Mouse (Mus musculus) lung, embryonic 14.5 days (tissue): Measurements from ENCODE around the gene Bcl11a. TPM values are rescaled to one million over a fixed set of nuclear protein-coding genes. Genes with fewer than 3 reads are reported as not detected.
A peak's percentile ranks its signal among the peaks of the same experiment; 100 is the strongest.

Experiments
- ATAC-seq: fragments of 200-750 bp; cut with Nextera tagmentation; 2 replicates; pipeline ENCODE4 v1.8.0; 2017; ENCODE audit warnings: mild to moderate bottlenecking, moderate TSS enrichment, moderate library complexity; ENCODE audit not compliant: insufficient read depth
- DNase-seq: peaks from one replicate; pipeline ENCODE4 v3.0.0-alpha.2; 2015
- H3K27ac ChIP-seq: fragments of 300-500 bp; sonication (generic); 2 replicates; pipeline ENCODE4 v1.5.1; 2014; ENCODE audit warnings: low read depth, mild to moderate bottlenecking, moderate library complexity
- H3K27me3 ChIP-seq: fragments of 300-500 bp; sonication (generic); 2 replicates; pipeline ENCODE4 v1.6.1; 2014; ENCODE audit warnings: low read length, control low read depth; ENCODE audit not compliant: insufficient read depth
- H3K36me3 ChIP-seq: fragments of 300-500 bp; sonication (generic); 2 replicates; pipeline ENCODE4 v1.6.1; 2014; ENCODE audit warnings: control low read depth; ENCODE audit not compliant: insufficient read depth
- H3K4me1 ChIP-seq: fragments of 300-500 bp; sonication (generic); 2 replicates; pipeline ENCODE4 v1.6.1; 2014; ENCODE audit warnings: antibody characterized with exemption, control low read depth; ENCODE audit not compliant: insufficient read depth
- H3K4me2 ChIP-seq: fragments of 300-500 bp; sonication (generic); 2 replicates; pipeline ENCODE4 v1.6.1; 2014; ENCODE audit warnings: mild to moderate bottlenecking
- H3K4me3 ChIP-seq: fragments of 300-500 bp; sonication (generic); 2 replicates; pipeline ENCODE4 v1.5.1; 2014; ENCODE audit warnings: low read depth, low read length
- H3K9ac ChIP-seq: fragments of 300-500 bp; sonication (generic); 2 replicates; pipeline ENCODE4 v1.6.1; 2014
- H3K9me3 ChIP-seq: fragments of 300-500 bp; sonication (generic); 2 replicates; pipeline ENCODE4 v1.6.1; 2016; ENCODE audit warnings: low read depth, low read length, control low read depth
- CTCF ChIP-seq: IDR thresholded peaks from 2 replicates; pipeline ENCODE4 v1.5.1; 2016; ENCODE audit warnings: antibody characterized with exemption, low read depth
- WGBS: fragments of 180-500 bp; shearing (Covaris S2); extraction: QIAGEN DNeasy Blood & Tissue Kit; methylation state at CpG from one replicate; pipeline ENCODE4 v1.1.7; 2014; 5-methylcytosine and 5-hydroxymethylcytosine counted together
- polyA plus RNA-seq: library from polyadenylated mRNA; unstranded; fragments of >200 nt; fragmentation: Nextera tagmentation; extraction: Ambion mirVana; gene quantifications from 2 replicates; pipeline ENCODE4 v1.2.1, GENCODE M21; 2014

The Bcl11a gene
- polyA plus RNA-seq, 1 experiment from 2014 or later, result 21.1 TPM

DNA sequence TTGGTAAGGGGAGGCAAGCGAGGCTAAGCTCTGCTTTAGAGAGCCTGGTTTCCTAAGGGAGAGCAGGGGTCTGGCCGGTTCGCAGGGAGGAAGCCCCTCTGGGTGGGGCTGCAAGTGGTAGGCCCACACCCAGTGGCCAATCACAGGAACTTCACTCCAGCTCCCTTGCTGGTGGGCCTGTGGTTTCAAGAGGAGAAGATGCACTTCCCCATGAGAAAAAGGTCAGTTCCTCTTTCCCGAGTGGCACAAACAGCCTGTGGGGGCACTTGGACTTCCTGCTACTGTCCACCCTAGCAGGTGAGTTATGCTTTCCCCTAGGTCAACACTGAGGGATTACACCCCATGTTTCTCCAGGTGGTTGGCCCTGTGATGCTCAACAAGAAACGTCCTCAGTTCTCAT, 107.1 kb downstream of the Bcl11a start:
- H3K36me3 ChIP-seq, result no peaks in the 10 kb centered on the region
- ATAC-seq, result no peak

DNA sequence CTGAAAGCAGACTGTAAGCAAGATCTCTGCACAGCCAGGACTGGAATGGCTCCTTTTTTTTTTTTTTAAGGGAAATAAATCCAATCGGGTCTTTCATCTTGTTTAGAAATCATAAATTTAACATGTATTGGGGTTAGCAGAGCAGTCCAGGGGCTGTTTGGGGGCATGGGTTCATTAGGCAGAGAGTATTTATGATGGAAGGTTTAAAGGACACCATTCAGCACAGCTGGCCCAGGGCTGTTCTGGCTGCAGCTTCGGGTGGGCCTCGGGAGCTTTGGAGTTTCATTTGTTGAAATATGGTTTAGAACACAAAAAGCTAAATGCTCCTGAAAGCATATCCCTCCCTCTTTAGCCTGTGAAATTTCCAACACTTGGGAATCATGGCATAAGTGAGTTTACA, 112.6 kb downstream of the Bcl11a start:
- DNase-seq, result no peak

More for the DNA sequence above, 107.1 kb downstream of the Bcl11a start:
- Histone ChIP-seq H3K9me3 (no peaks in the 10 kb centered on the region), H3K4me2 (no peak overlapping the region), H3K4me3 (no peak overlapping the region), H3K9ac (no peak overlapping the region), H3K4me1 (no peaks in the 10 kb centered on the region), H3K27me3 (no peaks in the 10 kb centered on the region), H3K27ac (no peak overlapping the region)
- no peak for DNase-seq
- WGBS, result 55% methylated on average over 5 of the region's 5 CpGs
- peak; percentile 14; the same call in 1 of the 2 replicates for TF ChIP-seq CTCF

DNA sequence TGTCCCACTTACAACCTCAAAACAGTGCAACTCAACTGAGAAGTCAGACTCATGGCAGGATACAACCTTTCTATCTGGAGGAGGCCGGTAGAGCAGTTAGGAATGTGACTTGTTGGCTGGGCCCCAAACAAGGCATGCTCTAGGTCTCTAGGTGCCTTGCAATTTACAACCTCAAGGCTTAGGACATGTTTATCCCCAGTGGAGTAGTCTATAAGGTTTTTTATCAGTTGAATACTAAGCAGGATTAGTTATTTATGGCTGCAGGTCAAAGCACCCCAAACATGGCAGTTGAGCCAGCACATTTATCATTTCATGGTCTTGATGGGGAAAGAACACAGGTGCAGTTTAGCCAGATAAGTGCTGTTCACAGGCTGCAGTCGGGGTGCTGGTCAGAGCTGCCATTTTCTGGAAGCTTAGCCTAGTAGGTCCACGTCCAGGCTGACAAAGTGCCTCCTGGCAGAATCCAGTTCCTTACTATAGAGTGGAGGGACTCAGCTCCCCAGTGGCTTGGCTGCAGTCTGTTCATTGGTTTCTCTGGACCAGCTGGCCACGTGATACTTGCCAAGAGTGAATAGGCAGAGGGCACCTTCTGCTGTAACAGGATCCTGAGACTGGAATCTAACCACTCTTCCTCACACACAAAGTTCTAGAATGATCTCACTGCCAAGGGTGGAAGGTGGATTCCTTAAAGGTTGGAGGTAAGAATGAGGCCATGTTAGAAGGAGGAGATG, 118.8 kb downstream of the Bcl11a start:
- TF ChIP-seq CTCF, result no peak
- 69% methylated on average over 4 of the region's 4 CpGs for WGBS
- Histone ChIP-seq H3K4me3 (no peak overlapping the region), H3K9ac (no peak overlapping the region), H3K9me3 (no peaks in the 10 kb centered on the region), H3K27me3 (no peaks in the 10 kb centered on the region), H3K27ac (no peak overlapping the region), H3K36me3 (no peaks in the 10 kb centered on the region), H3K4me2 (no peak overlapping the region), H3K4me1 (no peaks in the 10 kb centered on the region)
- DNase-seq, result no peak
- ATAC-seq, result no peak

More for the DNA sequence above, 112.6 kb downstream of the Bcl11a start:
- TF ChIP-seq CTCF, result no peak
- no peak for ATAC-seq
- H3K4me1 ChIP-seq, result no peaks in the 10 kb centered on the region
- no peak overlapping the region for H3K9ac ChIP-seq
- H3K27ac ChIP-seq, result no peak overlapping the region
- 61% methylated on average over 3 of the region's 3 CpGs for WGBS
- no peaks in the 10 kb centered on the region for H3K9me3 ChIP-seq
- no peaks in the 10 kb centered on the region for H3K27me3 ChIP-seq
- H3K4me2 ChIP-seq, result no peak overlapping the region
- H3K4me3 ChIP-seq, result no peak overlapping the region
- H3K36me3 ChIP-seq, result no peaks in the 10 kb centered on the region

DNA sequence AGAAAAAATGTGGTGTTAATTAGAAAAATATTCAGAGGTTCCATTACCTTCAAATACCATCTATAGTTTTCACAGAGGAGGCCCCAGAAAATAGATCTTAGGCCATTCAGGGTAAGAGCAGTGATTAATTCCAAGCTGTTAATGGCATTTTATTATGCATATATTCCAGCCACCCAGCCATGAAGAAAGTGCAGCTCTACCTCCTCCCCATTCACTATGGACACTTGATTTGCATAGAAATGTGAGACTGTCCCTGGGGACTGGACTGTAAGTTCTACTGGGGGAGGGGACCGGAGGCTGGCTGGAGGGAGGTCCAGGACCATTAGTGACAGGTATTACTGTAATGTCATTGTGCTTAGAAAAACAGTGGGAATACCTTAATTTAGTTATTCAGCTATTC, 119.6 kb downstream of the Bcl11a start:
- Histone ChIP-seq H3K4me1 (peaks cover 4% of the 10 kb centered on the region; the same call in 1 of the 2 replicates), H3K9ac (no peak overlapping the region), H3K27me3 (no peaks in the 10 kb centered on the region), H3K9me3 (no peaks in the 10 kb centered on the region), H3K27ac (no peak overlapping the region), H3K36me3 (no peaks in the 10 kb centered on the region), H3K4me3 (no peak overlapping the region), H3K4me2 (no peak overlapping the region)
- ATAC-seq (no peak), DNase-seq (no peak)
- WGBS, result 82% methylated on average over 1 of the region's 1 CpGs
- TF ChIP-seq CTCF, result no peak

DNA sequence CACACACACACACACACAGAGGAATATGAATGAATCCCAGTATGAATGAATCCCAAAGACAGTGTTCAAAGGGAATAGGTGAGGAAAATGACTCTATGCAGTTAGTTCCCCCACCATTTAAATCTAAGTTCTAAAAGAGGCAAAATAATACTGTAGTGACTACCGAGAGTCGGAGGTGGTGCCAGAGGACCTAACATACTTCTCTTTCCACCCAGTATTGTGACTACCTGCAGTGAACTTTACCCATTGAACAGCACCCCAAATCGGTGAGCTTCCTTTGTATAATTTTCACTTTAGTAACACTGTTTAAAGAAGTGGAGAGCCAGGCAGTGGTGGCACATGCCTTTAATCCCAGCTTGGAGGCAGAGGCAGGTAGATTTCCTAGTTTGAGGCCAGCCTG, 121.7 kb downstream of the Bcl11a start:
- no peak overlapping the region for H3K27ac ChIP-seq
- TF ChIP-seq CTCF, result no peak
- no peak for ATAC-seq
- H3K27me3 ChIP-seq, result no peaks in the 10 kb centered on the region
- DNase-seq, result no peak
- H3K4me2 ChIP-seq, result no peak overlapping the region
- H3K4me3 ChIP-seq, result no peak overlapping the region
- no peaks in the 10 kb centered on the region for H3K36me3 ChIP-seq
- no peaks in the 10 kb centered on the region for H3K9me3 ChIP-seq
- WGBS, result 91% methylated on average over 3 of the region's 3 CpGs
- peaks cover 6% of the 10 kb centered on the region; the same call in 1 of the 2 replicates for H3K4me1 ChIP-seq
- H3K9ac ChIP-seq, result no peak overlapping the region

DNA sequence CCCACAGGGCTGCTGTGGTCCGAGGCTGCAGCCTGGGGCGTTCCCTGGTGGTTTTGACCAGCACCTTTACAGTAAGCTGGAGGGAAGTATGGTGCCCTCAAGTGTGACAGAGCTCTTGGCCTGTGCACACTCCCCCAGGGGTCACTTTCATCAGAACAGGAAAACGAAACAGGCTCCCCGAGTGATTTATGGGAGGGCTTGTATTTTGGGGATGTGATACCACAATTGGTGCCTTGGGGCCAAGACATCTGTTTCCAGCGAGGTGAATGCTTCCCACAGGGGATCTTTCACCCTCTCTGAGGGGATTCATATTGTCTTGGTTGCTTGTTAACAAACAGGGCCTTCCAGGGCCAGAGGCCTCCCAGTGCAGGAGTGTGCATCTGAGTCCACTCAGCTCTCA, 122.5 kb downstream of the Bcl11a start:
- no peaks in the 10 kb centered on the region for H3K36me3 ChIP-seq
- H3K27ac ChIP-seq, result no peak overlapping the region
- WGBS, result 67% methylated on average over 5 of the region's 5 CpGs
- no peak for TF ChIP-seq CTCF
- no peaks in the 10 kb centered on the region for H3K27me3 ChIP-seq
- no peaks in the 10 kb centered on the region for H3K9me3 ChIP-seq
- no peak overlapping the region for H3K9ac ChIP-seq
- ATAC-seq, result no peak
- peaks cover 6% of the 10 kb centered on the region; the same call in 1 of the 2 replicates for H3K4me1 ChIP-seq
- no peak overlapping the region for H3K4me2 ChIP-seq
- DNase-seq, result no peak
- no peak overlapping the region for H3K4me3 ChIP-seq

DNA sequence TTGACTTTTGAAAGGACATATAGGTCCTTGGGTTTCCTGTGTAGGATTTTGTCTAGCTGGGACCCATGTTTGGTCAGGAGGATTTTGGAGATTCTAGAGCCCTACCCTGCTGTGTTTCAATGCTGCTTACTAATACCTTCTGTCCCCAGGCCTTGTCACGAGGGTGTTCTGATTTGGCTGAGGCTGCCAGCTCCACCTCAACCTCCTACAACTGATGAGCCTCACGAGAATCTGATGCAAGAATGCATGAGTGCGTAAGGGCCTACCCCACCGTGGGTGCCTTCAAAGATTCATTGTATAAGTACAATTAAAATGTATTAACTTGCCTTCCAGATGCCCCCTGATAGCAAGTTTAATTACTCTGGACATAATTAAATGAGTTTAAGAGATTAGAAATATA, 123.4 kb downstream of the Bcl11a start:
- WGBS, result 81% methylated on average over 4 of the region's 4 CpGs
- Histone ChIP-seq H3K36me3 (no peaks in the 10 kb centered on the region), H3K27ac (no peak overlapping the region), H3K4me3 (no peak overlapping the region), H3K4me2 (no peak overlapping the region), H3K9ac (no peak overlapping the region), H3K4me1 (peaks cover 6% of the 10 kb centered on the region; the same call in 1 of the 2 replicates), H3K9me3 (no peaks in the 10 kb centered on the region), H3K27me3 (no peaks in the 10 kb centered on the region)
- ATAC-seq, result no peak
- no peak for DNase-seq
- TF ChIP-seq CTCF, result no peak
